Mouse (Mus musculus) hindbrain, embryonic 16.5 days (tissue): ENCODE data around the gene Olfr617. TPM values are rescaled to one million over a fixed set of nuclear protein-coding genes. Genes with fewer than 3 reads are reported as not detected.

ENCODE experiments used
- microRNA-seq: library from miRNA; unstranded; fragments of <30 nt; microRNA quantifications from one replicate; pipeline ENCODE4, GENCODE M21; 2017
- polyA plus RNA-seq: library from polyadenylated mRNA; unstranded; fragments of >200 nt; fragmentation: Nextera tagmentation; extraction: Ambion mirVana; gene quantifications from 2 replicates; pipeline ENCODE4 v1.2.1, GENCODE M21; 2015

The Olfr617 gene
- polyA plus RNA-seq, 1 experiment from 2014 or later = not detected

Small RNA genes within 50 kb of the gene (microRNA-seq; reads per million reads assigned to microRNA genes)
- gene Gm26506 = not detected

Other genes starting within 250 kb of the Olfr617 start
- not detected in 2 replicates for gene Olfr598, start 249.5 kb upstream of the Olfr617 start, polyA plus RNA-seq
- not detected in 2 replicates for gene Olfr599, start 237.1 kb upstream of the Olfr617 start, polyA plus RNA-seq
- gene Olfr600, start 223.4 kb upstream of the Olfr617 start, polyA plus RNA-seq = not detected in 2 replicates
- gene Olfr601, start 210.4 kb upstream of the Olfr617 start, polyA plus RNA-seq = not detected in 2 replicates
- gene Olfr603, start 186.9 kb upstream of the Olfr617 start, polyA plus RNA-seq = not detected in 2 replicates
- not detected in 2 replicates for gene Usp17lc, start 158.0 kb upstream of the Olfr617 start, polyA plus RNA-seq
- gene Olfr605, start 127.6 kb upstream of the Olfr617 start, polyA plus RNA-seq = not detected in 2 replicates
- not detected in 2 replicates for gene Olfr606, start 124.0 kb upstream of the Olfr617 start, polyA plus RNA-seq
- not detected in 2 replicates for gene Olfr607, start 108.9 kb upstream of the Olfr617 start, polyA plus RNA-seq
- gene Olfr608, start 103.2 kb upstream of the Olfr617 start, polyA plus RNA-seq = not detected in 2 replicates
- not detected in 2 replicates for gene Olfr609, start 75.0 kb upstream of the Olfr617 start, polyA plus RNA-seq
- gene Olfr610, start 60.9 kb upstream of the Olfr617 start, polyA plus RNA-seq = not detected in 2 replicates
- not detected in 2 replicates for gene Olfr611, start 52.2 kb upstream of the Olfr617 start, polyA plus RNA-seq
- gene Olfr612, start 30.3 kb upstream of the Olfr617 start, polyA plus RNA-seq = not detected in 2 replicates
- not detected in 2 replicates for gene Olfr613, start 25.0 kb upstream of the Olfr617 start, polyA plus RNA-seq
- gene Olfr615, start 17.0 kb upstream of the Olfr617 start, polyA plus RNA-seq = not detected in 2 replicates
- gene Olfr616, start 3.9 kb upstream of the Olfr617 start, polyA plus RNA-seq = not detected in 2 replicates
- 0.16 TPM in 1 of 2 replicates, not detected in the other for gene Olfr618, start 17.0 kb downstream of the Olfr617 start, polyA plus RNA-seq
- not detected in 2 replicates for gene Olfr619, start 27.5 kb downstream of the Olfr617 start, polyA plus RNA-seq
- not detected in 2 replicates for gene Olfr620, start 39.5 kb downstream of the Olfr617 start, polyA plus RNA-seq
- gene Olfr622, start 69.6 kb downstream of the Olfr617 start, polyA plus RNA-seq = not detected in 2 replicates
- not detected in 2 replicates for gene Olfr623, start 90.6 kb downstream of the Olfr617 start, polyA plus RNA-seq
- gene Olfr624, start 98.1 kb downstream of the Olfr617 start, polyA plus RNA-seq = not detected in 2 replicates
- not detected in 2 replicates for gene Olfr625-ps1, start 109.7 kb downstream of the Olfr617 start, polyA plus RNA-seq
- gene Olfr243, start 141.6 kb downstream of the Olfr617 start, polyA plus RNA-seq = not detected in 2 replicates
- gene Olfr628, start 157.3 kb downstream of the Olfr617 start, polyA plus RNA-seq = not detected in 2 replicates
- not detected in 2 replicates for gene Olfr629, start 171.9 kb downstream of the Olfr617 start, polyA plus RNA-seq
- gene Olfr630, start 184.3 kb downstream of the Olfr617 start, polyA plus RNA-seq = not detected in 2 replicates
- not detected in 2 replicates for gene Olfr69, start 198.5 kb downstream of the Olfr617 start, polyA plus RNA-seq
- gene Olfr68, start 206.6 kb downstream of the Olfr617 start, polyA plus RNA-seq = not detected in 2 replicates
- gene Olfr67, start 218.8 kb downstream of the Olfr617 start, polyA plus RNA-seq = not detected in 2 replicates
- gene Hbb-bt, start 240.9 kb downstream of the Olfr617 start, polyA plus RNA-seq = 1,299 and 1,681 TPM in 2 replicates